Mouse (Mus musculus) lung, adult 18-20 months (tissue): ENCODE data around the gene Vps4b.

ENCODE experiments used
- DNase-seq, 2 experiments: peaks; one replicate each; pipeline ENCODE4 v3.0.0; 2022; ENCODE audit warnings: mixed read lengths in 2 of 2

Gene Vps4b

GRCm38 (mm10) chr1:106796542-106796924 is at the start of gene Vps4b:
TSS of gene Vps4b (minus strand) at chr1:106796728.
- DNase-seq: peak; percentile 94 to 97

- no peak for DNase-seq
These were observed 32.3 kb upstream of the Vps4b start for GRCm38 (mm10) chr1:106828784-106829183.

GRCm38 (mm10) chr1:106822297-106822696 is 25.8 kb upstream of the Vps4b start:
- DNase-seq: no peak

GRCm38 (mm10) chr1:106818323-106818722 is 21.8 kb upstream of the Vps4b start:
- no peak for DNase-seq

- DNase-seq: no peak
These were observed 20.2 kb upstream of the Vps4b start for GRCm38 (mm10) chr1:106816766-106817165.

GRCm38 (mm10) chr1:106815265-106815664 is 18.7 kb upstream of the Vps4b start:
- no peak for DNase-seq

- no peak for DNase-seq
These were observed 18.3 kb upstream of the Vps4b start for GRCm38 (mm10) chr1:106814864-106815263.

- DNase-seq: no peak
These were observed 3.4 kb upstream of the Vps4b start for GRCm38 (mm10) chr1:106799931-106800330.

GRCm38 (mm10) chr1:106799406-106799805 is 2.9 kb upstream of the Vps4b start:
- DNase-seq: peak; percentile 17 to 53

- no peak for DNase-seq
These were observed 655 bp upstream of the Vps4b start for GRCm38 (mm10) chr1:106796987-106797779.

GRCm38 (mm10) chr1:106795634-106796541 is 640 bp downstream of the Vps4b start:
- peak in 1 of 2 experiments; percentile 50 for DNase-seq

GRCm38 (mm10) chr1:106774896-106775295 is 21.6 kb downstream of the Vps4b start:
- DNase-seq: no peak

GRCm38 (mm10) chr1:106774092-106774491 is 22.4 kb downstream of the Vps4b start:
- DNase-seq: no peak

GRCm38 (mm10) chr1:106768773-106769172 is 27.8 kb downstream of the Vps4b start:
- no peak for DNase-seq

GRCm38 (mm10) chr1:106765771-106766170 is 30.8 kb downstream of the Vps4b start:
- no peak for DNase-seq

- no peak for DNase-seq
These were observed 31.7 kb downstream of the Vps4b start for GRCm38 (mm10) chr1:106764846-106765245.

GRCm38 (mm10) chr1:106764281-106764680 is 32.2 kb downstream of the Vps4b start:
- no peak for DNase-seq

- DNase-seq: no peak
These were observed 35.8 kb downstream of the Vps4b start for GRCm38 (mm10) chr1:106760750-106761149.

- peak; percentile 98 for DNase-seq
These were observed 36.7 kb downstream of the Vps4b start, which contains the start of gene Kdsr for GRCm38 (mm10) chr1:106759572-106760435. TSS of gene Kdsr (minus strand) at chr1:106759727.

- DNase-seq: peak; percentile 12 to 48
These were observed 37.6 kb downstream of the Vps4b start for GRCm38 (mm10) chr1:106758734-106759571.

- peak; percentile 17 to 51 for DNase-seq
These were observed 39.9 kb downstream of the Vps4b start for GRCm38 (mm10) chr1:106756633-106757032.

GRCm38 (mm10) chr1:106752013-106752412 is 44.5 kb downstream of the Vps4b start:
- peak; percentile 16 to 54 for DNase-seq
